Mouse (Mus musculus): Measurements from ENCODE around the gene Ccdc9. TPM values are rescaled to one million over a fixed set of nuclear protein-coding genes. Genes with fewer than 3 reads are reported as not detected.
A peak's percentile ranks its signal among the peaks of the same experiment; 100 is the strongest.
"Not testable (repeated sequence)": the region's sequence is repeated elsewhere in the genome, so short reads cannot be mapped to it uniquely, and the experiment has no call there.

Ccdc9 gene
- polyA plus RNA-seq, 1 experiment from 2014 or later = 18.3 TPM

- H3K9me3 ChIP-seq (ENCODE audit: low read length) = no peaks in the 10 kb centered on the region
- H3K9ac ChIP-seq (replicated peaks; ENCODE audit: low read depth) = peak overlapping the region; percentile 51
- no peaks in the 10 kb centered on the region for H3K36me3 ChIP-seq (ENCODE audit: insufficient read depth, low read length)
- H3K27me3 ChIP-seq (replicated peaks; ENCODE audit: insufficient read depth, low read length) = no peaks in the 10 kb centered on the region
- peak; percentile 59 for ATAC-seq
- H3K27ac ChIP-seq (ENCODE audit: low read length) = peak overlapping the region; percentile 99
- TF ChIP-seq EP300 (IDR thresholded peaks at IDR 0.05) = no peak
- TF ChIP-seq CTCF (IDR thresholded peaks at IDR 0.05) = no peak
- DNase-seq (ENCODE audit: low spot score) = peak; percentile 88
- peak overlapping the region; percentile 80 for H3K4me3 ChIP-seq (ENCODE audit: low read depth, low read length)
- peak overlapping the region; percentile 88 for H3K4me2 ChIP-seq (replicated peaks; ENCODE audit: low read depth, low read length)
- WGBS = 1% methylated on average over 43 of the region's 61 CpGs
- peaks cover 12% of the 10 kb centered on the region; the same call in 1 of the 2 replicates for H3K4me1 ChIP-seq (ENCODE audit: insufficient read depth, low read depth, low read length)
These were observed 22.9 kb upstream of the Ccdc9 start for GRCm38 (mm10) chr7:16309318-16310019.

DNA sequence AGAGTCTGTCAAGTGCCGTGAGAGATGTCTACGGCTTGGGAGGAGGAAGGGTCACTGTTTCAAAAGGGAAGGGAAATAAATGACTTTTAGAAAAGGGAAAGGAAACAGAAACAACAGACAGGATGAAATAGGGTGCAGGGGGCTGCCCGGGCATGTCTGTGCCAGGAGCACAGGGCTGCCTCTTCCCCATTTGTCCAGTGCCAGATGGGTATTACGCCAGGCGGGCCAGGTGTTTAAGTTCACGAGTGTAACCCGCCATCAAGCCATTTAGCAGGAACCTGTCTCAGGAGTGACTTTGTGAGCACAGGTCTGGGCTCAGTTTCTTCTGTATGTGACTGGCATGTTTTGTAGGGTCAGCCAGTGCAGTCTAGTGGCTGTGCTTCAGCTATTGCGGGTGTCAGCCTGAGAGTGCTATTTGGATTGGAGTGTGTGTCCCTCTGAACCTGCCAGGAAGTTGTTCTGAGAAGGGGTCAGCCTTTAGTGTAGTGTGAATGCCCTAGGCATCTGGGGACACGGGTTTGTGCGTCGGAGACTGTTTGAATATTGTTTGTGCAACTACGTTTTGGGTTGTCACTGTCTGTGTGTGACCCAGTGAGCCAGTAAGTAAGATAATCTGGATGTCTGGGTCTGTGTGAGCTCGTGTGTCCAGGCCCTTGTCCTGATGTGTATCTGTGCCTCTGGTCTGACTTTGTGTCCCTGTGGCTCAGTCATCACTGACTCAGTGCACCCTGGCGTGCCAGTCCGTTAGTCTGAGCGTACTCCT is 22.1 kb upstream of the Ccdc9 start:
- TF ChIP-seq CTCF (IDR thresholded peaks at IDR 0.05) = no peak
- TF ChIP-seq EP300 (IDR thresholded peaks at IDR 0.05) = no peak
- H3K4me2 ChIP-seq (replicated peaks; ENCODE audit: low read depth, low read length) = peak overlapping the region; percentile 88
- H3K9me3 ChIP-seq (ENCODE audit: low read length) = no peaks in the 10 kb centered on the region
- peak overlapping the region; percentile 99 for H3K27ac ChIP-seq (ENCODE audit: low read length)
- ATAC-seq (no peak), DNase-seq (ENCODE audit: low spot score) (peak; percentile 59)
- peaks cover 9% of the 10 kb centered on the region; the same call in 1 of the 2 replicates for H3K4me1 ChIP-seq (ENCODE audit: insufficient read depth, low read depth, low read length)
- H3K9ac ChIP-seq (replicated peaks; ENCODE audit: low read depth) = peak overlapping the region; percentile 51; the same call in 1 of the 2 replicates
- no peaks in the 10 kb centered on the region for H3K27me3 ChIP-seq (replicated peaks; ENCODE audit: insufficient read depth, low read length)
- H3K36me3 ChIP-seq (ENCODE audit: insufficient read depth, low read length) = no peaks in the 10 kb centered on the region
- WGBS = 28% methylated on average over 16 of the region's 16 CpGs
- peak overlapping the region; percentile 80 for H3K4me3 ChIP-seq (ENCODE audit: low read depth, low read length)

DNA sequence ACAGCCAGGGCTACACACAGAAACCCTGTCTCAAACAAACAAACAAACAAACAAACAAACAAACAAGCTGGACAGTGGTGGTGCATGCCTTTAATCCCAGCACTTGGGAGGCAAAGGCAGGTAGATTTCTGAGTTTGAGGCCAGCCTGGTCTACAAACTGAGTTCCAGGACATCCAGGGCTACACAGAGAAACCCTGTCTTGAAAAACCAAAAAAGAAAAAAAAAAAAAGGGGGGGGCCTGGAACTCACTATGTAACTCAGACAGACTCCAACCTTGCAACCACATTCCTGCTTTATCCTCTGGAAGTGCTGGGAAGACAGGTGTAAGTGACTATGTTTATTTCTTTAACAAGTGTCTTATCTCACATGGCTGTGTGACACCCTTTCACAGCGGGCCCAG is 21.5 kb upstream of the Ccdc9 start, which contains the start of gene Bbc3:
TSS of gene Bbc3 (plus strand) at position 301 of the 400 bp plus-strand sequence.
- not testable (repeated sequence) for DNase-seq (ENCODE audit: low spot score); H3K4me1 ChIP-seq (ENCODE audit: insufficient read depth, low read depth, low read length); H3K9me3 ChIP-seq (ENCODE audit: low read length); ATAC-seq; H3K27me3 ChIP-seq (replicated peaks; ENCODE audit: insufficient read depth, low read length); H3K36me3 ChIP-seq (ENCODE audit: insufficient read depth, low read length)
- H3K4me3 ChIP-seq (ENCODE audit: low read depth, low read length) = peak within 1 kb of the TSS; percentile 80
- H3K9ac ChIP-seq (replicated peaks; ENCODE audit: low read depth) = peak within 1 kb of the TSS; percentile 51; the same call in 1 of the 2 replicates
- peak within 1 kb of the TSS; percentile 88 for H3K4me2 ChIP-seq (replicated peaks; ENCODE audit: low read depth, low read length)
- WGBS = 11% methylated on average over 1 of the region's 1 CpGs
- peak within 1 kb of the TSS; percentile 99 for H3K27ac ChIP-seq (ENCODE audit: low read length)

GRCm38 (mm10) chr7:16307141-16307540 is 20.5 kb upstream of the Ccdc9 start:
- WGBS = 78% methylated on average over 6 of the region's 6 CpGs
- not testable (repeated sequence) for H3K36me3 ChIP-seq (ENCODE audit: insufficient read depth, low read length); H3K9ac ChIP-seq (replicated peaks; ENCODE audit: low read depth); H3K4me2 ChIP-seq (replicated peaks; ENCODE audit: low read depth, low read length); H3K9me3 ChIP-seq (ENCODE audit: low read length); ATAC-seq; H3K4me3 ChIP-seq (ENCODE audit: low read depth, low read length); H3K27me3 ChIP-seq (replicated peaks; ENCODE audit: insufficient read depth, low read length); H3K4me1 ChIP-seq (ENCODE audit: insufficient read depth, low read depth, low read length); DNase-seq (ENCODE audit: low spot score); H3K27ac ChIP-seq (ENCODE audit: low read length)

DNA sequence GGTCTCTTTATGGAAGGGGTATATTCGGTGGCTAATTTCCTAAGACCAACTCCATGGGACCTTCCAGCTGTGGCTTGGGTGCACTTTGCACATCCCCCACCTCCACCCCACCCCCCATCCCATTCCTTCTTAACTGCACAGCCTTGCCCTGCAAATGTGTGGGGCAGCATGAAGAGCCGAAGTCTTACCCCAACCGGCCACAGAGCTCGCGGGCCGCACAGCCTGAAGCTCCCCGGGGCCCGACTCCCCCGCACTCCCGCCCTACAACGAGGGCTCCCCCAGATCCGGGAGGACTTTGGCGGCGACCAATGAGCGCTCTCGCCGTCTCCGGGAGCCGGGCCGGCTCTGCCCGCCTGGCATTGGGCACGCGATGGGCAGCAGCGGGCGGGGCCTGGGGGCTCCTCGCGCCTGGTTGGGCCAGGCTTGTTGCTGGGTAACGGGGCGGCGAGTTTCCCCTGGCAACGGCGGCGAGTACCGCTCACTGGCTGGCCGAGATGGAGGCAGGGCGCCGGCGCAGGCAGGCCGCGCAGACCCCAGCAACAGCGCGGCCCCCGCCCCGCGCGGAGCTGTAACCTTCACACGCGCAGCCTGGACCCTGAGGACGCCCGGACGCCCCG is 12.9 kb upstream of the Ccdc9 start:
- peak; percentile 82 for DNase-seq (ENCODE audit: low spot score)
- Histone ChIP-seq H3K4me2 (replicated peaks; ENCODE audit: low read depth, low read length) (peak overlapping the region; percentile 39; the same call in 1 of the 2 replicates), H3K27me3 (replicated peaks; ENCODE audit: insufficient read depth, low read length) (no peaks in the 10 kb centered on the region), H3K4me3 (ENCODE audit: low read depth, low read length) (peak overlapping the region; percentile 8; the same call in 1 of the 2 replicates), H3K36me3 (ENCODE audit: insufficient read depth, low read length) (no peaks in the 10 kb centered on the region), H3K4me1 (ENCODE audit: insufficient read depth, low read depth, low read length) (peaks cover 16% of the 10 kb centered on the region), H3K9ac (replicated peaks; ENCODE audit: low read depth) (no peak overlapping the region), H3K9me3 (ENCODE audit: low read length) (no peaks in the 10 kb centered on the region), H3K27ac (ENCODE audit: low read length) (no peak overlapping the region)
- ATAC-seq = peak; percentile 59
- TF ChIP-seq EP300 (IDR thresholded peaks at IDR 0.05) (no peak), CTCF (IDR thresholded peaks at IDR 0.05) (no peak)
- WGBS = under 1% methylated on average over 49 of the region's 52 CpGs

DNA sequence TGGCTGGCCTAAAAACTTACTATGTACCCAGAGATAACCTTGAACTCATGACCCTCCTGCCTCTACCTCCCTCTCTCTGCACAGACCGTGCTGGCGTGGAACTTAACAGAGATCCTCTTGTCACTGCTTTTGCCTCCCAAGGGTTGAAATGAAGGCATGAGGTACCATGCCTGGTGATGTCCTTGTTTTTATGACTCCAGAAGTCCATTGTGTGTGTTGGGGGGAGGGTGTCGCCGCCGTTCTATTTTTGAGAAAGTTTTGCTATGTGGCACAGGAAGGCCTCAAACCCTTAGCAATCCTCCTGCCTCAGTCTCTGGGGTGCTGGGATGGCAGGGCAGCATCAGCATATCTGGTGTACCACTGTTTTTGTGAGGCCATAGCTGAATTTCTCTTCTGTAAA is 12.3 kb upstream of the Ccdc9 start:
- H3K9me3 ChIP-seq (ENCODE audit: low read length) = no peaks in the 10 kb centered on the region
- no peak overlapping the region for H3K27ac ChIP-seq (ENCODE audit: low read length)
- no peak overlapping the region for H3K4me2 ChIP-seq (replicated peaks; ENCODE audit: low read depth, low read length)
- H3K27me3 ChIP-seq (replicated peaks; ENCODE audit: insufficient read depth, low read length) = no peaks in the 10 kb centered on the region
- peaks cover 16% of the 10 kb centered on the region for H3K4me1 ChIP-seq (ENCODE audit: insufficient read depth, low read depth, low read length)
- TF ChIP-seq CTCF (IDR thresholded peaks at IDR 0.05) (no peak), EP300 (IDR thresholded peaks at IDR 0.05) (no peak)
- DNase-seq (ENCODE audit: low spot score) (no peak), ATAC-seq (no peak)
- WGBS = 84% methylated on average over 5 of the region's 5 CpGs
- no peaks in the 10 kb centered on the region for H3K36me3 ChIP-seq (ENCODE audit: insufficient read depth, low read length)
- H3K9ac ChIP-seq (replicated peaks; ENCODE audit: low read depth) = no peak overlapping the region
- no peak overlapping the region for H3K4me3 ChIP-seq (ENCODE audit: low read depth, low read length)

All from lung, postnatal 0 days (tissue).